Mouse (Mus musculus) CH12.LX (cell line): ENCODE measurements around the gene Rmnd1. TPM values are rescaled to one million over a fixed set of nuclear protein-coding genes. Genes with fewer than 3 reads are reported as not detected.

ENCODE experiments used
- DNase-seq: peaks from one replicate; pipeline ENCODE4 v3.0.0-alpha.2; 2013; ENCODE audit errors: extremely low read depth
- H3K27ac ChIP-seq: 2 replicates; pipeline ENCODE4 v1.5.1; 2012; ENCODE audit warnings: low read depth, mild to moderate bottlenecking, control low read depth, moderate library complexity; ENCODE audit not compliant: insufficient read depth
- H3K27me3 ChIP-seq: replicated peaks from 2 replicates; pipeline ENCODE3; 2012; ENCODE audit warnings: inconsistent platforms
- H3K36me3 ChIP-seq, 2 experiments: replicated peaks in 1 of 2; 2 replicates each; pipeline versions ENCODE3 to v1.6.1; 2012; ENCODE audit warnings: inconsistent platforms in 1 of 2, low read length in 1 of 2, mild to moderate bottlenecking in 1 of 2, mixed read lengths in 1 of 2, moderate library complexity in 1 of 2; ENCODE audit not compliant: control insufficient read depth in 1 of 2, insufficient read depth in 1 of 2
- H3K4me1 ChIP-seq, 2 experiments: 2 replicates each; pipeline ENCODE4 v1.6.1; 2012; ENCODE audit warnings: inconsistent platforms in 1 of 2, moderate library complexity in 1 of 2; ENCODE audit not compliant: insufficient read depth in 2 of 2, control insufficient read depth in 1 of 2
- H3K4me2 ChIP-seq: 2 replicates; pipeline ENCODE4 v1.6.1; 2012; ENCODE audit warnings: low read depth, mild to moderate bottlenecking, control low read depth; ENCODE audit not compliant: poor library complexity, insufficient read depth, severe bottlenecking
- H3K4me3 ChIP-seq, 3 experiments: fragments of 150-350 bp in 1 of 3; sonication (generic) in 1 of 3; replicated peaks in 1 of 3; 2 replicates each; pipeline versions ENCODE3 to v1.5.1; 2011 to 2012; ENCODE audit warnings: low read depth in 2 of 3, low read length in 2 of 3, mild to moderate bottlenecking in 2 of 3, moderate library complexity in 2 of 3, control low read depth in 1 of 3, improper control_type of control experiment in 1 of 3, inconsistent platforms in 1 of 3, mixed read lengths in 1 of 3; ENCODE audit not compliant: poor library complexity in 1 of 3
- H3K79me2 ChIP-seq: replicated peaks from 2 replicates; pipeline ENCODE4 v1.6.1; 2012; ENCODE audit warnings: mild to moderate bottlenecking, moderate library complexity; ENCODE audit not compliant: control insufficient read depth, poor library complexity, insufficient read depth, severe bottlenecking; ENCODE audit errors: extremely low read depth
- H3K9ac ChIP-seq: 2 replicates; pipeline ENCODE4 v1.6.1; 2012; ENCODE audit warnings: low read depth, mild to moderate bottlenecking, control low read depth, moderate library complexity; ENCODE audit not compliant: insufficient read depth
- H3K9me3 ChIP-seq: replicated peaks from 2 replicates; pipeline ENCODE3; 2012; ENCODE audit warnings: low read length, inconsistent platforms, mixed read lengths
- CTCF ChIP-seq, 2 experiments: IDR thresholded peaks in 1 of 2; conservative IDR thresholded peaks in 1 of 2; 2 replicates each; pipeline ENCODE4 v1.5.1; 2011 to 2012; ENCODE audit warnings: low read depth in 2 of 2, low read length in 2 of 2, improper control_type of control experiment in 1 of 2, inconsistent platforms in 1 of 2, mild to moderate bottlenecking in 1 of 2, moderate library complexity in 1 of 2
- E2F4 ChIP-seq: IDR thresholded peaks from 2 replicates; pipeline ENCODE4 v1.6.1; 2011; ENCODE audit warnings: low read depth, low read length, improper control_type of control experiment; ENCODE audit not compliant: insufficient replicate concordance
- GABPA ChIP-seq: IDR thresholded peaks from 2 replicates; pipeline ENCODE4 v1.6.1; 2012; ENCODE audit warnings: low read depth, low read length, improper control_type of control experiment, inconsistent platforms; ENCODE audit not compliant: insufficient replicate concordance
- JUN ChIP-seq: IDR thresholded peaks from 2 replicates; pipeline ENCODE4 v1.6.1; 2011; ENCODE audit warnings: low read depth, mild to moderate bottlenecking, low read length, improper control_type of control experiment, moderate library complexity; ENCODE audit not compliant: insufficient read depth
- JUND ChIP-seq: conservative IDR thresholded peaks from 2 replicates; pipeline ENCODE4 v1.6.1; 2011; ENCODE audit warnings: low read depth, low read length, improper control_type of control experiment
- KAT2A ChIP-seq: IDR thresholded peaks from 2 replicates; pipeline ENCODE4 v1.6.1; 2012; ENCODE audit warnings: low read length, improper control_type of control experiment, inconsistent platforms; ENCODE audit not compliant: insufficient replicate concordance
- MAZ ChIP-seq: IDR thresholded peaks from 2 replicates; pipeline ENCODE4 v1.6.1; 2012; ENCODE audit warnings: low read depth, mild to moderate bottlenecking, inconsistent platforms, low read length, improper control_type of control experiment, moderate library complexity
- NRF1 ChIP-seq: IDR thresholded peaks from 2 replicates; pipeline ENCODE4 v1.6.1; 2014; ENCODE audit warnings: low read depth, mild to moderate bottlenecking, inconsistent platforms, low read length, improper control_type of control experiment, moderate library complexity
- PAX5 ChIP-seq: IDR thresholded peaks from 2 replicates; pipeline ENCODE4 v1.6.1; 2012; ENCODE audit warnings: low read length, inconsistent platforms, mixed read lengths
- SMC3 ChIP-seq: IDR thresholded peaks from 2 replicates; pipeline ENCODE4 v1.6.1; 2011; ENCODE audit warnings: low read depth, low read length, improper control_type of control experiment
- TCF12 ChIP-seq: IDR thresholded peaks from 2 replicates; pipeline ENCODE4 v1.6.1; 2014; ENCODE audit warnings: low read depth, mild to moderate bottlenecking, inconsistent platforms, low read length, improper control_type of control experiment
- USF1 ChIP-seq: IDR thresholded peaks from 2 replicates; pipeline ENCODE4 v1.6.1; 2014; ENCODE audit warnings: low read depth, mild to moderate bottlenecking, inconsistent platforms, low read length, improper control_type of control experiment
- USF2 ChIP-seq: conservative IDR thresholded peaks from 2 replicates; pipeline ENCODE4 v1.6.1; 2011; ENCODE audit warnings: low read depth, low read length, improper control_type of control experiment
- ZKSCAN1 ChIP-seq: IDR thresholded peaks from 2 replicates; pipeline ENCODE4 v1.6.1; 2012; ENCODE audit warnings: low read depth, inconsistent platforms, low read length, improper control_type of control experiment, borderline replicate concordance
- dilution Hi-C: fragments of 300-500 bp; cut with MboI; formaldehyde crosslinking; loops from 2 replicates; pipeline ENCODE4 v1.14.3; 2020; ENCODE audit warnings: low sequenced_read_pairs; ENCODE audit not compliant: extremely low pct_unique_long_range_greater_than_20kb, extremely low pct_ligation_motif_present
- in situ Hi-C: fragments of 300-500 bp; cut with MboI; formaldehyde crosslinking; loops from 3 replicates; pipeline ENCODE4 v1.14.3; 2019; ENCODE audit warnings: low sequenced_read_pairs, low pct_ligation_motif_present, low pct_unique_long_range_greater_than_20kb, mixed read lengths
- polyA plus RNA-seq: library from polyadenylated mRNA; unstranded; fragments of >175 nt; gene quantifications from 2 replicates; pipeline ENCODE4 v1.2.1, GENCODE M21; 2012; ENCODE audit warnings: low read depth; ENCODE audit not compliant: insufficient read length
- total RNA-seq, 2 experiments: library from RNA; depleted of rRNA; stranded (reverse); fragments of 300-350 nt in 1 of 2; fragments of >200 nt in 1 of 2; gene quantifications; 2 replicates each; pipeline ENCODE4 v1.2.3; 2012 to 2014

The Rmnd1 gene
- total and polyA plus RNA-seq, 3 experiments, result 29.1 to 44.4 (median 43.6) TPM

- H3K36me3 ChIP-seq, result peaks cover 15 to 51% of the 10 kb centered on the region in 2 experiments
- H3K4me2 ChIP-seq, result no peak overlapping the region
- peaks cover 80% of the 10 kb centered on the region for H3K79me2 ChIP-seq
- dilution Hi-C loops, result no loop called here
- H3K9me3 ChIP-seq, result no peaks in the 10 kb centered on the region
- no peak overlapping the region for H3K27ac ChIP-seq
- no peak for TF ChIP-seq JUN
- TF ChIP-seq SMC3, result no peak
- TF ChIP-seq PAX5, result no peak
- no peak for TF ChIP-seq USF1
- no peak for TF ChIP-seq NRF1
- no peak for TF ChIP-seq USF2
- TF ChIP-seq GABPA, result no peak
- TF ChIP-seq KAT2A, result no peak
- no peak overlapping the region for H3K9ac ChIP-seq
- DNase-seq, result no peak
- peaks cover 13 to 40% of the 10 kb centered on the region in 2 experiments for H3K4me1 ChIP-seq
- in situ Hi-C loops, result no loop called here
- H3K27me3 ChIP-seq, result no peaks in the 10 kb centered on the region
- H3K4me3 ChIP-seq, result no peak overlapping the region
Observed at GRCm38 (mm10) chr10:4391076-4391475, 41.1 kb downstream of the Rmnd1 start.

GRCm38 (mm10) chr10:4390550-4390949, 41.6 kb downstream of the Rmnd1 start:
- Histone ChIP-seq H3K36me3 (peaks cover 11 to 45% of the 10 kb centered on the region in 2 experiments), H3K79me2 (peaks cover 80% of the 10 kb centered on the region), H3K27me3 (no peaks in the 10 kb centered on the region), H3K9me3 (no peaks in the 10 kb centered on the region), H3K27ac (no peak overlapping the region), H3K4me1 (peaks cover 13 to 42% of the 10 kb centered on the region in 2 experiments), H3K4me2 (no peak overlapping the region), H3K4me3 (no peak overlapping the region), H3K9ac (no peak overlapping the region)
- TF ChIP-seq CTCF (conservative IDR thresholded peaks at IDR 0.05 in 1 of 2, IDR thresholded peaks at IDR 0.05 in 1 of 2; ENCODE audit: low read depth in 2 of 2, low read length in 2 of 2) (no peak), ZKSCAN1 (no peak), TCF12 (no peak), MAZ (no peak), E2F4 (no peak), JUND (no peak)
- DNase-seq, result no peak
- in situ Hi-C loops (no loop called here), dilution Hi-C loops (no loop called here)
